ENCODE assay signal across 25 mouse cellular contexts in genomic region chr5:113031201-113031754, GRCm38 (mm10). TPM values are rescaled to one million over a fixed set of nuclear protein-coding genes. Genes with fewer than 3 reads are reported as not detected.
DNase-seq lines count a peak whose midpoint lies in the region; ATAC-seq lines count a peak whose summit lies in the region.
"Had no signal": no experiment of that assay in that cellular context is flagged by ENCODE, and none has a peak within 500 bp of the region (broad histone marks: within the 10 kb centered on the region; RNA-seq: fewer than 3 reads in every experiment).

No protein-coding gene starts in this region.

- peak overlapping the region; percentile 42; the same call in 1 of the 2 replicates for H3K27ac ChIP-seq in midbrain, embryonic 10.5 days (replicated peaks)
- H3K27ac ChIP-seq in midbrain, embryonic 11.5 days (ENCODE audit: low read depth, low read length), result no peak overlapping the region
- peak overlapping the region; percentile 51 for H3K27ac ChIP-seq in hindbrain, embryonic 16.5 days (ENCODE audit: low read depth, low read length)
- H3K27ac ChIP-seq: liver, embryonic 12.5 days; macrophage had no signal

- H3K4me3 ChIP-seq in midbrain, embryonic 10.5 days, result no peak overlapping the region
- no peak overlapping the region for H3K4me3 ChIP-seq in midbrain, embryonic 11.5 days (ENCODE audit: low read depth, low read length)
- no peak overlapping the region for H3K4me3 ChIP-seq in hindbrain, embryonic 16.5 days (ENCODE audit: low read length)
- H3K4me3 ChIP-seq: liver, embryonic 12.5 days had no signal

- no peaks in the 10 kb centered on the region for H3K36me3 ChIP-seq in midbrain, embryonic 10.5 days
- H3K36me3 ChIP-seq in midbrain, embryonic 11.5 days (ENCODE audit: control insufficient read depth, insufficient read depth, low read length), result no peaks in the 10 kb centered on the region
- H3K36me3 ChIP-seq in hindbrain, embryonic 16.5 days (ENCODE audit: control insufficient read depth, insufficient read depth, low read length), result no peaks in the 10 kb centered on the region
- H3K36me3 ChIP-seq: liver, embryonic 12.5 days had no signal

- H3K27me3 ChIP-seq in midbrain, embryonic 10.5 days (ENCODE audit: low read depth, poor library complexity, severe bottlenecking), result no peaks in the 10 kb centered on the region
- H3K27me3 ChIP-seq in midbrain, embryonic 11.5 days (ENCODE audit: control insufficient read depth, insufficient read depth, low read length), result no peaks in the 10 kb centered on the region
- H3K27me3 ChIP-seq in hindbrain, embryonic 16.5 days (replicated peaks; ENCODE audit: control insufficient read depth, insufficient read depth, low read length), result no peaks in the 10 kb centered on the region
- H3K27me3 ChIP-seq: liver, embryonic 12.5 days had no signal

- DNase-seq in cerebellum, postnatal 10 days, result peak; percentile 73 to 80
- DNase-seq in cerebellum, postnatal 36 days, result no peak
- no peak for DNase-seq in midbrain, embryonic 10.5 days (ENCODE audit: low spot score)
- no peak for DNase-seq in midbrain, embryonic 11.5 days (ENCODE audit: low spot score, missing footprints)
- peak; percentile 30 for DNase-seq in retina, embryonic 14.5 days (ENCODE audit: low spot score)
- DNase-seq in frontal cortex, postnatal 14 days (ENCODE audit: low spot score in 2 of 2), result no peak
- DNase-seq in layer of hippocampus, postnatal 25 days (ENCODE audit: extremely low spot score in 1 of 2, low spot score in 1 of 2), result no peak
- DNase-seq: cerebellum, adult 8-10 months; gastrocnemius, postnatal 36 days; kidney, adult 8-10 months; kidney, postnatal 36 days; lung, embryonic 14.5 days; thymus, postnatal 4 days had no signal

- ATAC-seq in midbrain, embryonic 11.5 days (ENCODE audit: low FRiP score), result no peak
- peak; percentile 60 for ATAC-seq in hindbrain, embryonic 16.5 days
- ATAC-seq: inflammation-experienced regulatory T-cells, adult 6 months; liver, embryonic 12.5 days had no signal

- 76% methylated on average over 15 of the region's 15 CpGs for WGBS in midbrain, embryonic 10.5 days
- 72% methylated on average over 15 of the region's 15 CpGs for WGBS in midbrain, embryonic 11.5 days
- WGBS in hindbrain, embryonic 16.5 days, result 25% methylated on average over 15 of the region's 15 CpGs

- no peaks in the 10 kb centered on the region for H3K9me3 ChIP-seq in midbrain, embryonic 10.5 days (replicated peaks)
- H3K9me3 ChIP-seq in midbrain, embryonic 11.5 days (ENCODE audit: control insufficient read depth, low read length), result no peaks in the 10 kb centered on the region
- H3K9me3 ChIP-seq in hindbrain, embryonic 16.5 days (ENCODE audit: control insufficient read depth, low read length), result no peaks in the 10 kb centered on the region
- H3K9me3 ChIP-seq: liver, embryonic 12.5 days had no signal

- H3K9ac ChIP-seq in midbrain, embryonic 11.5 days (ENCODE audit: low read length), result no peak overlapping the region
- no peak overlapping the region for H3K9ac ChIP-seq in hindbrain, embryonic 16.5 days (ENCODE audit: low read depth, low read length)
- H3K9ac ChIP-seq: liver, embryonic 12.5 days; lung, embryonic 14.5 days had no signal

- H3K4me1 ChIP-seq in midbrain, embryonic 10.5 days, result peaks cover 17% of the 10 kb centered on the region
- H3K4me1 ChIP-seq in midbrain, embryonic 11.5 days (ENCODE audit: control insufficient read depth, insufficient read depth, low read length), result peaks cover 2% of the 10 kb centered on the region; the same call in 1 of the 2 replicates
- peaks cover 17% of the 10 kb centered on the region for H3K4me1 ChIP-seq in hindbrain, embryonic 16.5 days (ENCODE audit: control insufficient read depth, insufficient read depth, low read depth, low read length)

- no peak overlapping the region for H3K4me2 ChIP-seq in midbrain, embryonic 11.5 days
- H3K4me2 ChIP-seq in hindbrain, embryonic 16.5 days (ENCODE audit: low read length), result peak overlapping the region; percentile 9; the same call in 1 of the 2 replicates
- H3K4me2 ChIP-seq: liver, embryonic 12.5 days; lung, embryonic 14.5 days had no signal

RNA-seq across cellular contexts. Expression of gene Grk3, which starts 15.7 kb away (rescaled TPM):
- 5.2 and 6.1 TPM in 2 replicates for polyA plus RNA-seq in midbrain, embryonic 10.5 days (2016; fragmentation: Nextera tagmentation; extraction: Ambion mirVana)
- 4.2 and 4.6 TPM in 2 replicates for polyA plus RNA-seq in midbrain, embryonic 11.5 days (2014; fragmentation: Nextera tagmentation; extraction: Ambion mirVana)
- 27.2 and 30.8 TPM in 2 replicates for polyA plus RNA-seq in hindbrain, embryonic 16.5 days (2015; fragmentation: Nextera tagmentation; extraction: Ambion mirVana)
- total RNA-seq in layer of hippocampus, postnatal 25 days (2021), result 10 to 100 TPM; 64.7 to 74.9 TPM
- total RNA-seq: MEL had no signal

RNA-seq across cellular contexts. Expression of gene Crybb2, which starts 38.6 kb away (rescaled TPM):
- not detected in 2 replicates for polyA plus RNA-seq in midbrain, embryonic 10.5 days (2016; fragmentation: Nextera tagmentation; extraction: Ambion mirVana)
- not detected in 2 replicates for polyA plus RNA-seq in midbrain, embryonic 11.5 days (2014; fragmentation: Nextera tagmentation; extraction: Ambion mirVana)
- not detected in 2 replicates for polyA plus RNA-seq in hindbrain, embryonic 16.5 days (2015; fragmentation: Nextera tagmentation; extraction: Ambion mirVana)
- not detected for total RNA-seq in layer of hippocampus, postnatal 25 days (2021)
- total RNA-seq: adrenal gland, adult 18-20 months; gastrocnemius, postnatal 36 days; layer of hippocampus, postnatal 10 days; left cerebral cortex, postnatal 36 days; MEL; monocyte, adult 5-6 weeks had no signal
- polyA plus RNA-seq: heart, postnatal 0 days; inflammation-experienced regulatory T-cells, adult 6 months; liver, embryonic 12.5 days; lung, embryonic 14.5 days; macrophage; neural tube, embryonic 14.5 days; testis, adult 2 months had no signal

RNA-seq across cellular contexts. Expression of gene Crybb3, which starts 50.1 kb away (rescaled TPM):
- 0.40 and 2.0 TPM in 2 replicates for polyA plus RNA-seq in midbrain, embryonic 10.5 days (2016; fragmentation: Nextera tagmentation; extraction: Ambion mirVana)
- 0.18 TPM in 1 of 2 replicates, not detected in the other for polyA plus RNA-seq in midbrain, embryonic 11.5 days (2014; fragmentation: Nextera tagmentation; extraction: Ambion mirVana)
- polyA plus RNA-seq in hindbrain, embryonic 16.5 days (2015; fragmentation: Nextera tagmentation; extraction: Ambion mirVana), result 0.86 and 1.8 TPM in 2 replicates
- total RNA-seq in layer of hippocampus, postnatal 25 days (2021), result 1 to 10 TPM; 1.5 to 2.8 TPM
- total RNA-seq: MEL; monocyte, adult 5-6 weeks had no signal
- polyA plus RNA-seq: liver, embryonic 12.5 days; macrophage had no signal

Comparison
In these comparisons a context has a peak if more than half of its experiments do, and no peak if none do; other contexts are left out.
1. DNase-seq: peak in cerebellum, postnatal 10 days (2 of 2) and retina, embryonic 14.5 days (single experiment); none in cerebellum, postnatal 36 days (0 of 2), midbrain, embryonic 10.5 days (single experiment), midbrain, embryonic 11.5 days (single experiment), frontal cortex, postnatal 14 days (0 of 2) and layer of hippocampus, postnatal 25 days (0 of 2).